Mouse (Mus musculus) hindlimb bud, embryonic 11.5 days (tissue): ENCODE measurements around the gene Ramac.

ENCODE experiments used
- DNase-seq: peaks from one replicate; pipeline ENCODE4 v3.0.0-alpha.2; 2012; ENCODE audit warnings: low read depth, low spot score; ENCODE audit errors: extremely low spot score

The Ramac gene

DNA sequence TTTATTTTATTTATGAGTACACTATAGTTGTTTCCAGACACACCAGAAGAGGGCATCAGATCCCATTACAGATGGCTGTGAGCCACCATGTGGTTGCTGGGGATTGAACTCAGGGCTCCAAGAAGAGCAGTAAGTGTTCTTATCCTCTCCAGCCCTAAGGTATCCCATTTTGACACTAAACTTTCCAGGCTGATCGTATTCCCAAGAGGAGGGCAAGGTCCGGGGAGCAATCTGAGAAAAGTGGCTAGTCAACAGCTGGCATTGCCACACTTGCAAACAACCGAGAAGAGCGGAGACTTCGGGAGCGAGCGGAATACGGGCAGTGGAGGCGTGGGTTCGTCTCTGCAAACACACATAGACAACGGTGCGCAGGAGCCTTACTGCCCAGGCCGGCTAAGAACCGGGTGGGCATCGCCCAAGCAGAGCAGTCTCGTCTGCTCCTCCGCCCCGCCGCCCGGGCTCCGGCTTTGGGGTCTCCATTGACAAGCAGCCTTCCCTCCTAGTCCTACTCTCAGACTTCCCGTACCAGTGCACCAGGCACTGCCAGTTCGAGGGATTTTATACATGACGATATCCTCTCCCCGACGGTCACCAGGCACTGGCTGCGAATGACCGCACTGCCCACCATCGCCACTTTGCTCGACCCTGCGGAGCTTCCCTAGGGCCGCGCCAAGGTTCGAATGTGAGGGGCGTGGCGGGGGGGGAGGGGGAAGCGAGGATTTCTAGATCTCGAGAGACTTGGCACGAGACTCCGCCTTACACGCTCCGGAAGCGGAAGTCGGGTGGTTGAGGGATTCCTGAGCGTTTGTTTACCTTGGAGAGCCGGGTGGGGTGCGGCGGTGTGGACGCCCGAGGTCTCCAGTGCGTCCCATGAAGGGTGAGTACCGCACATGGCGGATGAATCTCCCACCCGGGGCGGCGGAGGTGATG lies at the start of gene Ramac:
TSS of gene Ramac (plus strand) at position 746 of the 930 bp plus-strand sequence.
- peak; percentile 70 for DNase-seq

DNA sequence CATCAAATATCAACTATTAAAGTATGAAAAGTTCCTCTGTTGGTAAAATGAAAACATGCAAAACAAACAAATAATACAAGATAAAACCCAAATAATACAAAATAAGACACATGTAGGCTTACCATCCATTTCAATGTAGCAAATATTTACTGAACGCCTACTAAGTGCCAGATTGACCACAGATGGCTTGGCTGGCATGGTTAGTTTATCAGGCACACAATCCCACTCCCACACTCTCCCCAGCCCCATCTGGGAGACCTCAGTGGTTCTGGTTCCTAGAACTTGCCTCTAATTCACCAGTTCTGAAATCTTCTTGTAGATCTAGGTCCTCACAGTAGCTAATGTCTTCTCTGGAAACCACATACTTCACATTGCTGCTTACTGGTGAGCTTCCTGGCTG lies 44.1 kb upstream of the Ramac start:
- no peak for DNase-seq

- DNase-seq: no peak
Measured at GRCm38 (mm10) chr7:81719216-81719661, 43.5 kb upstream of the Ramac start.

DNA sequence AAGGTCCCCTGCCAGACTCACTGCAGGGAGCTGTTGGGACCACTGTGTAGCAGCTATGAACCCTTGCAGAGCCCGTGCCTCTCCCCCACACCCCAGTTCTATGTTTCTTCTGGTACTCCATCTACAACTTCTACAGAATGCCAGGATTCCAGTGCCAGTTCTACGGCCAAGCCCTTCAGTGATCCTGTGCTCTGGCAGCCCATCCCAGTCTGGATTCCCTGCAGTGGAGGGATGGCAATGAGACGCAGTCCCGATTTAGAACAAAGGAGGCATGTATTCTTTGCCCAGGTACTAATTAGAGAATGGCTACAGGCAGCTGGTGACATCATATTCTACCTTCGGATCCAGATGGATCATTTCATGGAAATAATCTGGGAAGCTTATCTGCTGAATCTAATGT lies 41.5 kb upstream of the Ramac start:
- DNase-seq: no peak

DNA sequence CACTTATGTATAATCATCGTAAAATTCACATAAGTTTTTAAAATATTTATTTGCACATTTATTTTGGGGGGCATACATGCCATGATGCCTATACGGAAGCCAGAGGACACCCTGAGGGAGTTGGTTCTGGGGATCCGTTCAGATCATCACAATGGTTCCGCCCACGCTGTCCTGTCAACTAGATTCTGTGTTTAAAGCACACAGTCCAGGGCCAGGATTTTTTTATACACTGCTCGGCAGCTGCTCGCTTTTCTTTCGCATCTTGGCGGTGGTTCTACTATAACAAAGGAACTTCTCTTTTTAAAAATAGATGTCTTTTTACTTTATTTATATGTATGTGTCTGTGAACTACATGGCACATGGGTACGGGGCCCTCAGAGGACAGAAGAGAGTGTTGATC lies 38.9 kb upstream of the Ramac start:
- no peak for DNase-seq

DNA sequence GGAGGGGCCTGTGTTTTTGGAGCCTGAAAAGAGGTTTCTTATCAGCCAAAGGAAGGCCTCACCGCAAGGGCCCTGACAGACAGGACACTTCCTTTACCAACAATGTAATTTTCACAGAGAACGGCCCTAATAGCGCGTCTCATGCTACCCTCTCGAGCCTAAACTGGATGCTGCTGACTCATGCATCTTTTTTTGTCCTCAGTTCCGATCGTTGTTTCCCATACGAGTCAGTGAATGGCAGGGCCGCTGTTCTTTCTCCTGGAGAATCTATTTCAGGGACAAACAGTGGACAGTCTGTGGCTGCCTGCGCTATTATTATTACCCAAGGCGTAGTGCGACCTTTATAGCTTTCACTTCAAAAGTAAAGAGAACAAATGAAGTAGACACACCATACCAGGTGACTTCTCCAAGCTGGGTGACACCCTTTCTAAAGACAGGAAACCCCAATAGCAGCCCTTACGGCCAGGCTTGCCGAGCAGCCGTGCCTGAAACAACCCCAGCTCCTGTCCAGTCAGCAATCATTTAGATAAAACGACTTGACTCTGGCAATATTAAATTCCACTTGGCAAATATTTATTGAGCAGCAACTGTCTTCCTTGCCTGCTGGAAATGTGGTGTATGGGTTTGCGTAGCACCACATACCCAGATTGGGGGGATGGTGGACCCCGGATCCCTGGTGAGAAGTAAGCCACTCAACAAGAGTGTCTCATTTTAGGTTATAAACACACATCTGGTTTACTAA lies 36.6 kb upstream of the Ramac start:
- DNase-seq: no peak

DNA sequence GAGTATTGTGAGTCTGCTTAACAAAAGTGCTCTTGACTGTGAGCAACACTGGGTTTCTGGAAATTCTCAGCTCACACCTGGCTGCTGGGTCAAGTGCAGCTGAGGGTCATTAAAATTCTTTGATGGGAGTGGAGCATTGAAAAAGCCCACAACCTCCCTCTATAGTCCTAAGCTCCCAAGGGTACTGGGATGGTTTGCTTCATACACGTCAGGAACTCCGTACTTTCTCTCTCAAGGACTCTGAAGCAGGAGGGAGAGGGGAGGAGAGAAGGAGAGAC lies 36.1 kb upstream of the Ramac start:
- DNase-seq: peak; percentile 91

GRCm38 (mm10) chr7:81727716-81728115 lies 35.0 kb upstream of the Ramac start:
- DNase-seq: no peak

- no peak for DNase-seq
Measured at GRCm38 (mm10) chr7:81729787-81730186, 32.9 kb upstream of the Ramac start.

- DNase-seq: no peak
Measured at GRCm38 (mm10) chr7:81731181-81731651, 31.5 kb upstream of the Ramac start.

GRCm38 (mm10) chr7:81732183-81733089 lies 30.3 kb upstream of the Ramac start:
- DNase-seq: no peak

DNA sequence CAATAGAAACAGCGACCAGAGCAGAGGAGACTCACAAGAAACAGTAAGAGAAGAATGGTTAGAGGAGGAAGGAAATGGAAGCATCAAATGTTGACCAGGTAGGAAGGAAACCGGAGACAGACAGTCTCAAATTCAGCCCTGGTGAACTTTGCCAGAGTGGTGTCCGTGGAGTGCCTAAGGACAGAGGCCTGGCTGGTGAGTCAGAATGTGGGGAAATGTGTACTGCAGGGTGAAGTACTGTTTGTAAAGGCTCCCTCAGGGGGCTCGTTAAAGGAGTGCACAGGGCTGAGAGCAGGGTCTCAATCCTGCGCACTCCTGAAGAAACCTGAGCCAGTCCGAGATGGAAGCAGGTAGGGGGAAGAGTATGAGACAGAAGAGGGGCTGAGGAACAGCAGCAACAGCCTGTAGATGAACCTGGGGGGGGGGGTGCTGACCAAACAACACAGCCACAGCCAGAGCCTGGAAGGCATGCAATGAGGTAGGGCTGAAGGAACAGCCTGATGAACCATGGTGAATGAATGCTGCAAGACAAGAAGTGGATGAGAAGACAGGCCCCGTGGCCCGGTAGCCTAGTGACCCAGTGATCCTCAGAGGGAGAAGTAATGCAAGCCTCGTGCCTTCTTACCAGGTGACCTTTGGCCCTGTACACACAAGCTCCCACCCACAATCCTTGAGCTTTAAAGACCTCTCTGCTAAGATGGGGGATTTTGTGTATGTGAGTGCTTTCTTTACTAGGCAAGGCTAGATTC lies 27.3 kb upstream of the Ramac start:
- DNase-seq: no peak

DNA sequence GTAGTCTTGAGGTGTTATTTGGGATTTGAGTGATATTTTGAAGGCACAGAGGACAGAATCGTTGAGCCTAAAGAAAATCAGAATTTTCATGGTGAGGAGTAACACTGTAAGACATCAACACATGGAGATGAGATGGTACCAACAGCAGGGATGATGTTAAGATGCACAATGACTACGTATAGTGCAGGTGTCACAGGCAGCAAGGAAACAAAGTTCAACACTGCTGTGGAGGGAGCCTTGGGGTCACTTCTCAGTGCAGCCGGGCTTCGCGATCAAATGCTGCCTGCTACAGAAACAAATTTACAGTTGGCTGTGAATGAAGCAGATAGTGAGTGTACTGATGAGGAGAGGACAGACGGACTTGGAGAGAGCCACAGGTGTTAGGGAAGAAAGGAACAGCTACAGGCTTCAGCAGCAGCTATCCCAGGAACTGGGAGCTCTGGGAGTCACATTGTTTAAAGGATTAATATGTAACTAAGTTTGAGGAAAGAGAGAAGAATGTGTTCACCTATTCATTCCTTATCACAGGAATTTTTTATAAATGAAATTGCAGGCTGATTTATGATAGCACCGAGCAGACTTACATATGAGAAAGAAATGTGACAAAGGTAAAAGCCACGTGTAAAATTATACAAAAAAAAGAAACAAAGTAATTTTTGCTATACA lies 23.9 kb upstream of the Ramac start:
- DNase-seq: no peak

DNA sequence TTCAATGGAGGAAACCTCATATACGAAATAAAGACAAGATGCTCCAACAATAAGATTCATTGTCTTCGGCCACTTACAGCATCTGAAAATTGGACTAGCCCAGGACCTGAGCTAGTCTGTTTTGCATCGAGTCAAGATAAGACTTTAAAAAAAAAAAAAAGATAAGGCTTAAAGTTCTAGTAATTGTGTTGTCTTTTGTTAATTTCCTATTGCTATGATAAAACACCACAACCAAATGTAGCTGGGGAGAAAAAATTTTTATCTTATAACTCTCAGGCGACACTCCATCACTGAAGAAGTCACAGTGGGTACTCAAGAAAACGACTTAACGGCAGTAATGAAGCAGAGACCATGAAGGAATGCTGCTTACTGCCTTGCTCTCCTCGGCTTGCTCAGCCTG lies 22.7 kb upstream of the Ramac start:
- DNase-seq: no peak

DNA sequence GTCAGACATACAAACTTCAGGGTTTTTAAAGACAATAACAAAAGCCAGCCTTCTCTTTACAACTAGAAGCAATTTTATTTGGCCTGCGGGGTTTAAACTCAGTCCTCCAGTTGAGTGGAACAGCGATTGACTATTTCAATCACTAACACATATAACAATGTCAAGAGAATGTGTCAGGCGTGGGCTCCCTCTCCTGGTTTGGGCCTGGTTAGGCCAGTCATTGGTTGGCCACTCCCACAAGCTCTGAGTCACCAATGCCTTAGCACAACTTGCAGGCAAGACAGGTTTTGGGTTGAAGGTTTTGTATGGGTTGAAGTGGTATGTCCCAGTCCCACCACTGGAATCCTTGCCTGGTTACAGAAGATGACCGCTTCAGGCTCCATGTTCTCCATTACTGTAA lies 18.6 kb upstream of the Ramac start:
- DNase-seq: no peak

GRCm38 (mm10) chr7:81747956-81748355 lies 14.8 kb upstream of the Ramac start:
- DNase-seq: no peak

- no peak for DNase-seq
Measured at GRCm38 (mm10) chr7:81763110-81763845, 553 bp downstream of the Ramac start.

- no peak for DNase-seq
Measured at GRCm38 (mm10) chr7:81772786-81773539, 10.2 kb downstream of the Ramac start.
